In the genomic region with DNA sequence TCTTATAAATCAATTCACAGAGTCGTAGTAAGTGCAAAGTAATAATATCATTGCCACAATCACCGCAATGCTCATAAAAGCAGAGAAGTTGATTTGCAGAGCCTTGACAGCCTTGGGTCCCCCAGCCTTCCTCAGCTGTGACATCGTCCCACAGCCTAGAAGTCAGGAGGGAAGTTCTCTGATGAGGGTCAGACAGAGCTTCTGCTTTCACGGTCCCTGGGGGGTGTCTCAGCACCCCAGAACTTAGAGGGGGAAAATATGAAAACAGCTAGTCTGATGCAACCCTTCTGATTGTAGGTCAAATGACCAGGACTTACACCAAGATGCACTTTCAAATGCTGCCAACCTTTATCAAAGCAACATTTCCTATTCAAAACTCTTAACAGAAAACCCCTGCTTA, we compare ENCODE assay signal across 23 mouse cellular contexts.
A peak's percentile ranks its signal among the peaks of the same experiment; 100 is the strongest.
DNase-seq lines count a peak whose midpoint lies in the region; ATAC-seq and TF ChIP-seq lines count a peak whose summit lies in the region.
"Had no signal": no experiment of that assay in that cellular context is flagged by ENCODE, and none has a peak within 500 bp of the region (broad histone marks: within the 10 kb centered on the region; RNA-seq: fewer than 3 reads in every experiment).

No protein-coding gene starts in this region.

- H3K9me3 ChIP-seq in CH12.LX (replicated peaks; ENCODE audit: low read length) = peaks cover 4% of the 10 kb centered on the region
- H3K9me3 ChIP-seq: forebrain, embryonic 13.5 days; heart, embryonic 13.5 days; hindbrain, embryonic 15.5 days had no signal

- TF ChIP-seq CTCF in CH12.LX (conservative IDR thresholded peaks at IDR 0.05 in 1 of 2, IDR thresholded peaks at IDR 0.05 in 1 of 2; ENCODE audit: low read depth in 2 of 2, low read length in 2 of 2) = no peak

- in situ Hi-C loops in CH12.LX (cut with MboI; ENCODE audit: low pct_ligation_motif_present, low pct_unique_long_range_greater_than_20kb, low sequenced_read_pairs) = loop anchor here (25.0 kb wide), 1 partner anchor 678 kb away; no protein-coding TSS in a partner anchor

- no peaks in the 10 kb centered on the region for H3K27me3 ChIP-seq in CH12.LX (replicated peaks)
- H3K27me3 ChIP-seq: forebrain, embryonic 13.5 days; heart, embryonic 13.5 days; hindbrain, embryonic 15.5 days had no signal

- no peak for TF ChIP-seq POLR2A in CH12.LX (IDR thresholded peaks at IDR 0.05; ENCODE audit: low read depth, low read length)

- dilution Hi-C loops in CH12.LX (cut with MboI; ENCODE audit: extremely low pct_ligation_motif_present, extremely low pct_unique_long_range_greater_than_20kb, low sequenced_read_pairs) = no loop called here

- peak overlapping the region; percentile 74 for H3K27ac ChIP-seq in CH12.LX (ENCODE audit: insufficient read depth, low read depth)
- H3K27ac ChIP-seq: forebrain, embryonic 10.5 days; forebrain, embryonic 13.5 days; heart, embryonic 13.5 days; hindbrain, embryonic 15.5 days had no signal

- H3K4me2 ChIP-seq in CH12.LX (ENCODE audit: insufficient read depth, low read depth, poor library complexity, severe bottlenecking) = no peak overlapping the region
- H3K4me2 ChIP-seq: forebrain, embryonic 13.5 days; heart, embryonic 13.5 days; hindbrain, embryonic 15.5 days had no signal

- H3K9ac ChIP-seq in CH12.LX (ENCODE audit: insufficient read depth, low read depth) = peak overlapping the region; percentile 15; the same call in 1 of the 2 replicates
- H3K9ac ChIP-seq: forebrain, embryonic 13.5 days; forebrain, postnatal 0 days; heart, embryonic 13.5 days; hindbrain, embryonic 15.5 days had no signal

- peaks cover 19 to 85% of the 10 kb centered on the region in 2 experiments for H3K4me1 ChIP-seq in CH12.LX (ENCODE audit: control insufficient read depth in 1 of 2, insufficient read depth in 2 of 2)
- H3K4me1 ChIP-seq: hindbrain, embryonic 15.5 days had no signal

- no peak; the same call in 1 of the 2 replicates for TF ChIP-seq RAD21 in CH12.LX (IDR thresholded peaks at IDR 0.05; ENCODE audit: low read depth, low read length)

- peak; percentile 42 for ATAC-seq in megakaryocyte progenitor cell, adult 5-6 weeks (replicated peaks; ENCODE audit: poor library complexity)
- no peak for ATAC-seq in megakaryocyte-erythroid progenitor cell, adult 5-6 weeks (replicated peaks; ENCODE audit: low FRiP score, low TSS enrichment, poor library complexity, severe bottlenecking)
- ATAC-seq in megakaryocyte, adult 5-6 weeks (ENCODE audit: poor library complexity, severe bottlenecking) = no peak
- ATAC-seq: forebrain, embryonic 13.5 days had no signal

- H3K36me3 ChIP-seq in CH12.LX (replicated peaks in 1 of 2; ENCODE audit: control insufficient read depth in 1 of 2, insufficient read depth in 1 of 2, low read length in 1 of 2) = no peaks in the 10 kb centered on the region
- H3K36me3 ChIP-seq: forebrain, embryonic 10.5 days; heart, embryonic 13.5 days; hindbrain, embryonic 15.5 days had no signal

- peak; percentile 65 to 70 for DNase-seq in spleen, postnatal 36 days (ENCODE audit: low spot score in 2 of 2)
- no peak for DNase-seq in spleen, adult 18-20 months
- DNase-seq in CH12.LX (ENCODE audit: extremely low read depth) = peak; percentile 57
- DNase-seq in cerebellum, adult 9-11 months = no peak
- DNase-seq: adrenal gland, adult 2 months; adrenal gland, postnatal 14 days; cerebellum, adult 11 months; cerebellum, adult 2 months; cerebellum, postnatal 10 days; cerebellum, postnatal 36 days; forebrain, postnatal 0 days; gastrocnemius, adult 2 months; gastrocnemius, postnatal 14 days; heart, adult 18-20 months; heart, postnatal 14 days; heart, postnatal 4 days had no signal

- peak; percentile 18; the same call in 1 of the 2 replicates for TF ChIP-seq EP300 in CH12.LX (IDR thresholded peaks at IDR 0.05; ENCODE audit: low read length)

- no peak overlapping the region for H3K4me3 ChIP-seq in CH12.LX (replicated peaks in 1 of 3; ENCODE audit: low read depth in 2 of 3, low read length in 2 of 3, poor library complexity in 1 of 3)
- H3K4me3 ChIP-seq: forebrain, embryonic 10.5 days; forebrain, embryonic 13.5 days; gastrocnemius, adult 2 months; heart, embryonic 13.5 days; hindbrain, embryonic 15.5 days had no signal

- H3K79me2 ChIP-seq in CH12.LX (replicated peaks; ENCODE audit: control insufficient read depth, extremely low read depth, insufficient read depth, poor library complexity, severe bottlenecking) = no peaks in the 10 kb centered on the region

TF ChIP-seq in CH12.LX, 34 proteins besides CTCF, POLR2A, EP300 and RAD21:
- TF ChIP-seq ZC3H11A (IDR thresholded peaks at IDR 0.05; ENCODE audit: low read depth, low read length) (no peak), TCF12 (IDR thresholded peaks at IDR 0.05; ENCODE audit: low read depth, low read length) (peak; percentile 19; the same call in 1 of the 2 replicates), SMC3 (IDR thresholded peaks at IDR 0.05; ENCODE audit: low read depth, low read length) (0 out of 2 replicates have a peak, but pooled peaks have one; percentile 4)

Comparison
In these comparisons a context has a peak if more than half of its experiments do, and no peak if none do; other contexts are left out.
1. DNase-seq: peak in spleen, postnatal 36 days (2 of 2) and CH12.LX (single experiment); none in spleen, adult 18-20 months (0 of 2) and cerebellum, adult 9-11 months (single experiment).